Mouse (Mus musculus): ENCODE measurements at regions not wholly inside any gene's neighbourhood (a gene's known extent, or its start where the extent isn't known, plus 50 kb on each side); places are given as distances from the start of the nearest gene placed in this dataset.

DNA sequence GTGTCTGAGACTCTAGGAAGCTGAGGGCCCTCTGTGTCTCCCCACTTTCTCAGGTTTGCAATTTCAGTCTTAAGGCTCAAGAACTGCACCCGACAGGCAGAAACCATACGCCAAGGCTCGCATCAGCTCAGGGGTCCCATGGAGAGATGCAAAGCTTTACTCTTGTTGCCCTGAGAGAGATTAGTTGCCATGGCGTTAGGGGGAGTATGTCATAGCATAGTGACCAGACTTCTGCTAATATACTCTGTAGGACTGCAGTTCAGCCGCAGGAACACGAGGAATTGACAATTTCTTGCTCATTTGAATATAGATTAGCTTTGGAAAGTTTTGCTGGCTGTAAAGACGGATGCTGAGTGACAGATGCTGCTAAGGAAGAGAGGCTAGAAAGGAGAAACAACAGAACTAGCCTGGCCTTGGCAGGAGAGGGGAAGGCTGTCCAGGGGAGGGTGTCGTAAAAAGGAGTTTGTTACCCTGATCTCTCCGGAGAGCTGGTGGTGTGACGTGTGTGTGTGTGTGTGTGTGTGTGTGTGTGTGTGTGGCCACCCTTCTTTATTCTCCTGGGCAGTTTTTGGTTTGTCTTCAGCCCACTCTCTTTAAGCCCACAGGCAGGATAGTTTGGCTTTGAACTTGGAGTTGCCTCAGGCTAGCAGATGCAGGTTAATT, 235.3 kb downstream of the Vrk1 start:
- TF ChIP-seq CTCF (IDR thresholded peaks at IDR 0.05; ENCODE audit: borderline replicate concordance, insufficient read depth, low read depth, low read length) (no peak), POLR2A (IDR thresholded peaks at IDR 0.05; ENCODE audit: borderline replicate concordance, insufficient read depth, low read length) (no peak)

Data from cerebellum, adult 2 months (tissue).